Mouse (Mus musculus): Measurements from ENCODE around the gene Cbx4. TPM values are rescaled to one million over a fixed set of nuclear protein-coding genes. Genes with fewer than 3 reads are reported as not detected.

Cbx4 gene
- total RNA-seq, 2 experiments from 2014 or later = 22.1 to 22.6 TPM

- intact Hi-C loops (cut with DNase I) = no loop called here
Observed at GRCm38 (mm10) chr11:119046601-119047245, 39.3 kb downstream of the Cbx4 start.

GRCm38 (mm10) chr11:119044551-119045337 is 41.3 kb downstream of the Cbx4 start:
- DNase-seq = no peak
- intact Hi-C loops (cut with DNase I) = no loop called here

More at GRCm38 (mm10) chr11:119046601-119047245, 39.3 kb downstream of the Cbx4 start:
- DNase-seq = peak; percentile 71 to 79

GRCm38 (mm10) chr11:119043761-119044550 is 42.1 kb downstream of the Cbx4 start:
- intact Hi-C loops (cut with DNase I) = no loop called here
- DNase-seq = no peak

GRCm38 (mm10) chr11:119043273-119043540 is 42.8 kb downstream of the Cbx4 start:
- no peak for DNase-seq
- intact Hi-C loops (cut with DNase I) = no loop called here

- intact Hi-C loops (cut with DNase I) = no loop called here
- DNase-seq = no peak
Observed at GRCm38 (mm10) chr11:119042466-119043272, 43.4 kb downstream of the Cbx4 start.

- intact Hi-C loops (cut with DNase I) = no loop called here
- DNase-seq = no peak
Observed at GRCm38 (mm10) chr11:119041750-119042465, 44.1 kb downstream of the Cbx4 start.

GRCm38 (mm10) chr11:119041325-119041716 is 44.7 kb downstream of the Cbx4 start:
- intact Hi-C loops (cut with DNase I) = no loop called here
- DNase-seq = no peak

- peak; percentile 99 to 100 for DNase-seq
- intact Hi-C loops (cut with DNase I) = no loop called here
Observed at GRCm38 (mm10) chr11:119040600-119041324, 45.3 kb downstream of the Cbx4 start, which contains the start of gene Cbx8. Cbx8 (minus strand) TSS chr11:119040969.

- intact Hi-C loops (cut with DNase I) = no loop called here
Observed at GRCm38 (mm10) chr11:119039732-119040512, 46.1 kb downstream of the Cbx4 start.

GRCm38 (mm10) chr11:119038744-119039484 is 47.1 kb downstream of the Cbx4 start:
- intact Hi-C loops (cut with DNase I) = no loop called here
- DNase-seq = no peak

More at GRCm38 (mm10) chr11:119039732-119040512, 46.1 kb downstream of the Cbx4 start:
- DNase-seq = no peak

GRCm38 (mm10) chr11:119037780-119038401 is 48.1 kb downstream of the Cbx4 start:
- intact Hi-C loops (cut with DNase I) = no loop called here
- DNase-seq = no peak

- DNase-seq = no peak
- intact Hi-C loops (cut with DNase I) = no loop called here
Observed at GRCm38 (mm10) chr11:119036934-119037779, 48.9 kb downstream of the Cbx4 start.

- intact Hi-C loops (cut with DNase I) = no loop called here
- DNase-seq = no peak
Observed at GRCm38 (mm10) chr11:119036447-119036846, 49.6 kb downstream of the Cbx4 start.

GRCm38 (mm10) chr11:119035686-119036165 is 50.3 kb downstream of the Cbx4 start:
- no peak for DNase-seq
- intact Hi-C loops (cut with DNase I) = loop anchor here (2.0 kb wide), 1 partner anchor 155 kb away; no protein-coding TSS in a partner anchor

- intact Hi-C loops (cut with DNase I) = loop anchor here (2.0 kb wide), 1 partner anchor 156 kb away; no protein-coding TSS in a partner anchor
- DNase-seq = no peak
Observed at GRCm38 (mm10) chr11:119035094-119035685, 50.8 kb downstream of the Cbx4 start.

- intact Hi-C loops (cut with DNase I) = loop anchor here (2.0 to 5.0 kb wide), 2 partner anchors 37 to 156 kb away; no protein-coding TSS in a partner anchor
- DNase-seq = no peak
Observed at GRCm38 (mm10) chr11:119034635-119035034, 51.4 kb downstream of the Cbx4 start.

Data from heart, postnatal 10 days (tissue).